Comparison of ENCODE assay signal across 8 mouse cellular contexts in the genomic region with DNA sequence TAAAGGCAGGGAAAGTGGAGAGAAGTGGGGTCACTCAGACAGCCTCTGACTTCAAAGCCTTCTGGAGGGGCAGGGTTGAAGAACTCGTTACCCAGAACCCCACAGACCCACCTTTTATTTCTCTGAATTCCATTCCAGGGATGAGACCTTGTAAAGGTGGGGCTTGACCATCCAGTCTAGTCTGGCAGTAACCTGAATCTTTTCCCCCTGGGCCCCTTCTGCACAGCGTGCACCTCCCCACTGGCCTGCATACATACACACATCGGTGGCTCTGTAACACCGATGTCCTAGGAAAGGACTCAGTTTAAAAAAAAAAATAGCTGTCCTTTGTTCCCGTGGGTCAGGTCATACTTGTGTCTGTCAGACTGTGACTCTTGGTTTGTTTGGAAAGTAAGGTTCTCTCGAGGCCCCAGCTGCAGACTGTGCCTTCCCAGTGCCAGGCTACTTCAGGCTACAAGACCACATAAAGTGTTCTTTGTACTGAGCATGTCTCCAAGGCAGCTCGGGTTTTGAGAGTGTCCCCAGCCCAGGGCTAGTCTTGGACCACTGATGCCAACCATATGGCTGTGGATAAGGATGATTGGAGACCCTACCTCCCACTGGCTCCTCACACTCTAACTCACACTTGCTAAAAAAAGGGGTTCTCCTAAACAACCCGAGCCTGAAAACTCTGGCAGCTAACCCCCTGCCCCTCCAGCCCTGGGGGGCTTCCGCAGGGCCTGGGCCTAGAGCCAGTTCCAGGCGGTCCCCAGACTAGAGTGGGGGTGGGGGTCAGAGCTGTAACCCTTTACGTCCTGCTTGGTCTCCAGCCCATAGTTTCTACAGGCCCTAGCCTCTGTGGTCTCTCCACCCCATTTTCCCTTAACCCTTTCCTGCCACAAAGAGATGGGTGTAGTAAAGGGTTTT. TPM values are rescaled to one million over a fixed set of nuclear protein-coding genes. Genes with fewer than 3 reads are reported as not detected.
DNase-seq lines count a peak whose midpoint lies in the region; ATAC-seq lines count a peak whose summit lies in the region.

No protein-coding gene starts in this region.

- H3K4me3 ChIP-seq in hindbrain, embryonic 12.5 days = peak overlapping the region; percentile 64
- peak overlapping the region; percentile 77 for H3K4me3 ChIP-seq in midbrain, embryonic 10.5 days

- H3K27me3 ChIP-seq in hindbrain, embryonic 12.5 days = no peaks in the 10 kb centered on the region
- H3K27me3 ChIP-seq in midbrain, embryonic 10.5 days (ENCODE audit: low read depth, poor library complexity, severe bottlenecking) = no peaks in the 10 kb centered on the region

- H3K27ac ChIP-seq in hindbrain, embryonic 12.5 days = peak overlapping the region; percentile 91
- H3K27ac ChIP-seq in midbrain, embryonic 10.5 days (replicated peaks) = peak overlapping the region; percentile 95

- ATAC-seq in hindbrain, embryonic 12.5 days (ENCODE audit: low FRiP score) = peak; percentile 82

- peak; percentile 51 to 65 for DNase-seq in layer of hippocampus, postnatal 10 days (ENCODE audit: low spot score in 2 of 2)
- no peak for DNase-seq in layer of hippocampus, adult 8-10 months (ENCODE audit: low spot score in 2 of 2)
- peak; percentile 82 for DNase-seq in embryo, embryonic 11 days
- peak; percentile 70 for DNase-seq in midbrain, embryonic 10.5 days (ENCODE audit: low spot score)
- DNase-seq in urinary bladder, postnatal 36 days (ENCODE audit: low spot score in 2 of 2) = no peak
- DNase-seq in right cerebral cortex, postnatal 14 days = no peak
- DNase-seq in thymus, postnatal 0 days (ENCODE audit: low spot score) = no peak

- H3K9ac ChIP-seq in hindbrain, embryonic 12.5 days = peak overlapping the region; percentile 81

- H3K9me3 ChIP-seq in hindbrain, embryonic 12.5 days (replicated peaks) = no peaks in the 10 kb centered on the region
- H3K9me3 ChIP-seq in midbrain, embryonic 10.5 days (replicated peaks) = no peaks in the 10 kb centered on the region

- no peaks in the 10 kb centered on the region for H3K36me3 ChIP-seq in hindbrain, embryonic 12.5 days
- H3K36me3 ChIP-seq in midbrain, embryonic 10.5 days = peaks cover 7% of the 10 kb centered on the region

- H3K4me1 ChIP-seq in hindbrain, embryonic 12.5 days = peaks cover 46% of the 10 kb centered on the region
- peaks cover 62% of the 10 kb centered on the region for H3K4me1 ChIP-seq in midbrain, embryonic 10.5 days

- peak overlapping the region; percentile 83 for H3K4me2 ChIP-seq in hindbrain, embryonic 12.5 days (replicated peaks)

- 2% methylated on average over 11 of the region's 11 CpGs for WGBS in hindbrain, embryonic 12.5 days
- 2% methylated on average over 11 of the region's 11 CpGs for WGBS in midbrain, embryonic 10.5 days

RNA-seq across cellular contexts. Expression of a gene that starts 0.9 kb away (rescaled TPM):
- total RNA-seq in layer of hippocampus, postnatal 10 days (2021) = 10 to 100 TPM; 17.0 to 17.3 TPM
- 10 to 100 TPM in 2 of 4 experiments, 1 to 10 TPM in 2; 6.4 to 10.9 (median 9.3) TPM for total RNA-seq in layer of hippocampus, adult 8-10 months (2022)
- polyA plus RNA-seq in hindbrain, embryonic 12.5 days (2016; fragmentation: Nextera tagmentation; extraction: Ambion mirVana) = 30.4 and 35.8 TPM in 2 replicates
- polyA plus RNA-seq in midbrain, embryonic 10.5 days (2016; fragmentation: Nextera tagmentation; extraction: Ambion mirVana) = 22.3 and 25.1 TPM in 2 replicates
- polyA plus RNA-seq in thymus, postnatal 0 days (2015; fragmentation: Nextera tagmentation; extraction: Ambion mirVana) = 1.7 and 2.4 TPM in 2 replicates

RNA-seq across cellular contexts. Expression of a gene that starts 30.0 kb away (rescaled TPM):
- 1 to 10 TPM; 3.9 to 5.8 TPM for total RNA-seq in layer of hippocampus, postnatal 10 days (2021)
- total RNA-seq in layer of hippocampus, adult 8-10 months (2022) = 1 to 10 TPM; 1.4 to 2.0 (median 1.7) TPM
- 42.4 and 45.2 TPM in 2 replicates for polyA plus RNA-seq in hindbrain, embryonic 12.5 days (2016; fragmentation: Nextera tagmentation; extraction: Ambion mirVana)
- 22.0 and 24.6 TPM in 2 replicates for polyA plus RNA-seq in midbrain, embryonic 10.5 days (2016; fragmentation: Nextera tagmentation; extraction: Ambion mirVana)
- polyA plus RNA-seq in thymus, postnatal 0 days (2015; fragmentation: Nextera tagmentation; extraction: Ambion mirVana) = 1.7 and 2.2 TPM in 2 replicates

RNA-seq across cellular contexts. Expression of a gene that starts 31.3 kb away (rescaled TPM):
- total RNA-seq in layer of hippocampus, postnatal 10 days (2021) = 1 to 10 TPM in 1 of 2 experiments, under 1 TPM in 1; 0.62 to 1.0 TPM
- under 1 TPM; 0.20 to 0.43 (median 0.33) TPM for total RNA-seq in layer of hippocampus, adult 8-10 months (2022)
- 0.05 and 0.35 TPM in 2 replicates for polyA plus RNA-seq in hindbrain, embryonic 12.5 days (2016; fragmentation: Nextera tagmentation; extraction: Ambion mirVana)
- 0.14 and 0.16 TPM in 2 replicates for polyA plus RNA-seq in midbrain, embryonic 10.5 days (2016; fragmentation: Nextera tagmentation; extraction: Ambion mirVana)
- polyA plus RNA-seq in thymus, postnatal 0 days (2015; fragmentation: Nextera tagmentation; extraction: Ambion mirVana) = 0.05 and 0.12 TPM in 2 replicates

RNA-seq across cellular contexts. Expression of a gene that starts 31.8 kb away (rescaled TPM):
- 10 to 100 TPM; 11.8 to 13.4 TPM for total RNA-seq in layer of hippocampus, postnatal 10 days (2021)
- 10 to 100 TPM; 13.4 to 14.0 (median 13.7) TPM for total RNA-seq in layer of hippocampus, adult 8-10 months (2022)
- 22.4 and 23.5 TPM in 2 replicates for polyA plus RNA-seq in hindbrain, embryonic 12.5 days (2016; fragmentation: Nextera tagmentation; extraction: Ambion mirVana)
- polyA plus RNA-seq in midbrain, embryonic 10.5 days (2016; fragmentation: Nextera tagmentation; extraction: Ambion mirVana) = 23.2 and 24.7 TPM in 2 replicates
- polyA plus RNA-seq in thymus, postnatal 0 days (2015; fragmentation: Nextera tagmentation; extraction: Ambion mirVana) = 8.5 and 9.8 TPM in 2 replicates

RNA-seq across cellular contexts. Expression of a gene that starts 47.2 kb away (rescaled TPM):
- 10 to 100 TPM; 80.5 to 87.8 TPM for total RNA-seq in layer of hippocampus, postnatal 10 days (2021)
- 10 to 100 TPM; 66.0 to 86.3 (median 78.8) TPM for total RNA-seq in layer of hippocampus, adult 8-10 months (2022)
- polyA plus RNA-seq in hindbrain, embryonic 12.5 days (2016; fragmentation: Nextera tagmentation; extraction: Ambion mirVana) = 63.5 and 68.3 TPM in 2 replicates
- 27.5 and 31.5 TPM in 2 replicates for polyA plus RNA-seq in midbrain, embryonic 10.5 days (2016; fragmentation: Nextera tagmentation; extraction: Ambion mirVana)
- polyA plus RNA-seq in thymus, postnatal 0 days (2015; fragmentation: Nextera tagmentation; extraction: Ambion mirVana) = 72.5 and 74.8 TPM in 2 replicates

Comparison
In these comparisons a context has a peak if more than half of its experiments do, and no peak if none do; other contexts are left out.
1. DNase-seq: peak in layer of hippocampus, postnatal 10 days (2 of 2), embryo, embryonic 11 days (single experiment) and midbrain, embryonic 10.5 days (single experiment); none in layer of hippocampus, adult 8-10 months (0 of 2), urinary bladder, postnatal 36 days (0 of 2), right cerebral cortex, postnatal 14 days (single experiment) and thymus, postnatal 0 days (single experiment).